Mouse (Mus musculus) kidney, adult 8-10 months (tissue): ENCODE results near the gene Usp22.
A peak's percentile ranks its signal among the peaks of the same experiment; 100 is the strongest.
"Not testable (repeated sequence)": the region's sequence is repeated elsewhere in the genome, so short reads cannot be mapped to it uniquely, and the experiment has no call there.

Source experiments
- DNase-seq, 2 experiments: peaks; one replicate each; pipeline ENCODE4 v3.0.0; 2022

The Usp22 gene

DNA sequence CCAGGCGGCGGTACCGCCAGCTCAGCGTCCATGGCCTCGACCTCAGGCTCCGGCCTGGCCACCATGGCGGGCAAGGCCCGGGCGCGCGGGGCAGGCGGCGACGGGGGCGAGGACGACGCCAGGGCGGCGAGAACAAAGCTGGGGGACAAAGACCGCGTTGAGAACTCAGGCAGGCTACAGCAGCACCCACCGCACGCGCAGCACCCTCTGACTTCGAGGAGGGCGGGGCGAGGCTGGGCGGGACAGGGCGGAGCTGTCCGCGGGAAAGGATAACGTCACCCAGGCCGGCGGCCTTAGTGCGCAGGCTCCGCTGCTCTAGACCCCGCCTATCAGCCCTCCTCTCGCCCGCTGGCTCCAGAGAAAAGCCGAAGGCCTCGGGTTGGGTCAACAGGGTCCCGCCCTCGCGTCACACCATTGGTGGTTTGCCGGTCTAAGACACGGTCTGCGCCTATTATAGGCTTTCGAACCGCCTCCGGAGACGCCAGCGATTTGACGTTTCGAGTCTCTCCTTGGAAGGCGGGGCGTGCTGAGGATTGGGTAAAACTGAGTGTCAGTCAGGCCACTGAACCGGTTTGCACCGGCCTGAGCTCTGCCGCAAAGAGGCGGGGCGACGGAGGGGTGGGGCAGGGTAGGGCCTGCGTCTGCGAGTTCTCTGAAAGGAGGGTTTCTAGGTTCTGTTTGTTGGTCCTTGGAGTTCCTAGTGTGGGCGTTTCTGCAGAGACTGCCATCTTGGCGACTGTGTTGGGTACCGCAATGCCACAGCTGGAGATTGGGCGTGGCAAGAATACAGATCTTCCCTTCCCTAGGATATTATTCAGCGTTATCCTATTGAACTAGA lies at the start of gene Usp22:
Usp22 (minus strand) TSS at position 235 of the 838 bp plus-strand sequence.
- DNase-seq = peak; percentile 100

- no peak for DNase-seq
These were observed 49.4 kb upstream of the Usp22 start for GRCm38 (mm10) chr11:61224234-61224744.

DNA sequence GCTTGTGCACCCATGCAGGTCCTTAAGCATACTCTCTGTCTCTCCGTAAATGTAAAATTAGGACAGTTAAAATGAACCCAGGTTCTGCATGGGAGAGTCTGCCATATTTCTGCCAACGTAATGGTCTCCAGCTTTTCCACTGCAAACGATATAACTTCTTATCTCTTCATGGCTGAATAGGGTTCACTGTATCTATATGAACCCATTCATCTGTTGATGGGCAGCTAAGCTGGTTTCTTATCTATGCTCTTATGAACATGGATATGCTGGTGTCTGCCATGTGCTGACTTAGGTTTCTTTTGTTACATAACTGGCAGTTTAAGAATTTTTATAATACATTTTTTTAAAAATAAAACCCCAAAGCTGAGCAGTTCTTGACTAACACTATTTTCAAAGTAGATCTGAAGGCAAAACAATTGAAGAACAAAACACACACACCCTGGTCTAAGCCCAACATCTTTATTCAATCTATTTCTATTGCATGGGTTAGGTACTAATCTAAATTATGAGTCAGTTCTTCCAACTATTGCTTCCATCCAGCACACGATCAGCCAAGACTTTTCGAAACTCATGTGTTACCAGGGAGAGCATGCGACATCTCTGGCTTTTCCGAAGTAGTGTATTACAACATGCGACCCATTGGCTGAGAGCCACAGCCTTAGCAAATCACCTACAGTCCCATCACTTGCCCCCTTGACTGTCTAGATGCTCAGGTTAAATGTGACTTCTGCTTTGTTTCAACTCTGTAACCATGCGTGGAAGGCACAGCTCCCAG lies 48.3 kb upstream of the Usp22 start:
- DNase-seq = no peak

DNA sequence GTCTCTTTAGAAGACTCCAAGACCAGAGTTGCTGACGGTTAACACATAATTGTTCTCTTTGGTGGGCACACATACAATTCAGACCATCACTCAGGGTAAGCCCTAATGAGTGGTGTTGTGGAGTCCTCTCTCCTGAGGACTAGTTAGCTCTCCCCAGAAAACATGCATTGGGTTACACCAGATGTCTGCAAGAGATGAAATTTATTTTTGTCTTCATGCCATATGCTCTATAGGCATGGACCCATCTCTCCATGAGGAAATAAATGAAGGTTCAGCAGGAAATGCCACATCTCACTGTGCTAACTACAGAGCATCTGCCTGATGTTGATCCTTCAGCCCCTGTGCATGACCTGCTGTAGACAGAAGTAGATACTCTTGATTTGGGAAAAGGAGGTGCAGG lies 47.2 kb upstream of the Usp22 start:
- no peak for DNase-seq

GRCm38 (mm10) chr11:61220156-61220881 lies 45.5 kb upstream of the Usp22 start:
- no peak for DNase-seq

GRCm38 (mm10) chr11:61215936-61216335 lies 41.1 kb upstream of the Usp22 start:
- DNase-seq = no peak

DNA sequence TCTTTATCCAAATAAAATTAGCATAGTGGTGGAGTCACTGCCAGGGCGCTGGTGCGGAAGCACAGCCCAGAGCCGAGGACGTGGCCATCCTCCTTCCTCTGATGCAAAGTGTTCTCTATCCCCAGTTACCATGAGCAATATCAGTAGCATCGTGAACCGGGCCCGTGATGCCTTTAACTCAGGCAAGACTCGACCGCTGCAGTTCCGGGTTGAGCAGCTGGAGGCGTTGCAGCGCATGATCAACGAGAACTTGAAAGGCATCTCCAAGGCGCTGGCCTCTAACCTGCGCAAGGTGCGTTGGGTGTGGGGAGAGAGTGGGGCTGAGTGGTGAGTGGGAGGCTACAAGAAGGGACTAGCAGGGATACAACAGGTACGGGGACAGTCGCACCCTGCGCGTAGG lies 37.2 kb upstream of the Usp22 start:
- DNase-seq = no peak

- DNase-seq = no peak
These were observed 33.5 kb upstream of the Usp22 start for GRCm38 (mm10) chr11:61208316-61208715.

DNA sequence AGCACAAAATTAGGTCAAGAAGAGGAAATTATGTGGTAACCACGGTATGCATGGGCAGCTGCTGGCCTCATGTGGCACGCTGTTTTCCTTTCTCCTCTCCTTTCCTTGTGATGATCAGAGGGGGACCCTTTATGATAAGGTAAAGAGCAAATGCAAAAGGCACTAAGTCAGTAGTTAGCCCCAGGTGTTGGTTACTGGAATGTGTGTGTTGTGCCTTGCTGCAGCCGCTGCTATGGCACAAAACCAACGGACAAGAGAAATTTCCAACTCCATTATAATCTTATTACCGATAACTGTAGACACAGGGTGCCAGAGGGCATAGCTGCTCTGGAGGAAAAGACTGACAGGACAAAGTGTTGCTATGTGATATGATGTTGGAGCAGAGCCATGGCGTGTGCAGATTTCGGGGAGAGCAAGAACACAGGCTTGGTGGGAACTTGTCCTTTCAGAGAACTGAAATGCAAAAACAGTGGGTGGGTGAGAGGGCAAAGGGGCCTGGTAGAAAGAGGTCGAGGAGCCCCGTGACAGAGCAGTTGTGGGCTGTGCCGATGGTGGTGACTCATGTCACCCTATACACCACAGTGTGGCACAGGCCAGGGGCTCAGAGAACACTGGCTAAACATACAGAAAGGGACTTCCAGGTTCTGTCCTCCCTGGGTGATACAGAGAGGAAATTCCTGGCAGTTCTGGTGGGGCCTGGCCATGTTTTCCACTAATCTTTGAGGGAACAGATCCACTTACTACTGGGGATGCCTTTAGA lies 32.8 kb upstream of the Usp22 start, which contains the start of gene Aldh3a1:
Aldh3a1 (plus strand) TSS at position 51 of the 760 bp plus-strand sequence.
- DNase-seq = no peak

GRCm38 (mm10) chr11:61206136-61206535 lies 31.3 kb upstream of the Usp22 start:
- DNase-seq = peak; percentile 18 to 21

DNA sequence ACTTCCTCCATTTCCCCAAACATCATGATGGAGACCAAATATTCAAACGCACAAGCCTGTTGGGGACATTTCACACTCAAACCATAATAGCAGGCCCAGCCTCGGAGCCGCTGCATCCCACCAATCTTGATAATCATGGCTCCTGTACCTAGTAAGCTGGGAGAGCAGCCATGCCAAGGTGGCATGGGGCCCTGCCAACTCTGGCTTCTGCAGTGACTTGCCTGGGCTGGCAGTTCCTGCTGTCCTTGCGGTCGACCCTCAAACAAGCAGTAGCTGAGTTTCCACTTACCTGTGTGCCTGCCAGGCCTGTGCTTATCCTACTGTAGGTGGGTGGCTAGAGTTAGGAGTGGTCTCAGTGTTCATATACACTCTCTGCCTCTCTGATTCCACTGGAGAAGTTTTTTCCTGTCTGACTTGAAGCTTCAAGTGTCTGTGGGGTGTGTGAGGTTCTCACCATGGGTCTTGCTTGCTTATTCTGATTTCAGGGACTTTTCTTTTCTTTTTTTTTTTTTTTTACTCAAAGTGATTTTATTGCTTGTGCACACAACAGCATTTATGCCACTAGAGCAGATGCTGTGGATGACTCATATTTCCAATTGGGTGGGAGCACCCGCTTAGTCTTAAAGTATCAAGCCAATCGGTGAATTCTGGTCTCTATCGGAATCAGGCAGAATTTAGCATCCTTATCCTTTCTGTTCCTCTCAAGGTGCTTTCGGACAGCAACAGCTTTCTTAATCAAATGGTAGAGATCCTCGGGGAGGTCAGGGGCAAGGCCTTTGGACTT lies 30.5 kb upstream of the Usp22 start:
- DNase-seq = no peak

DNA sequence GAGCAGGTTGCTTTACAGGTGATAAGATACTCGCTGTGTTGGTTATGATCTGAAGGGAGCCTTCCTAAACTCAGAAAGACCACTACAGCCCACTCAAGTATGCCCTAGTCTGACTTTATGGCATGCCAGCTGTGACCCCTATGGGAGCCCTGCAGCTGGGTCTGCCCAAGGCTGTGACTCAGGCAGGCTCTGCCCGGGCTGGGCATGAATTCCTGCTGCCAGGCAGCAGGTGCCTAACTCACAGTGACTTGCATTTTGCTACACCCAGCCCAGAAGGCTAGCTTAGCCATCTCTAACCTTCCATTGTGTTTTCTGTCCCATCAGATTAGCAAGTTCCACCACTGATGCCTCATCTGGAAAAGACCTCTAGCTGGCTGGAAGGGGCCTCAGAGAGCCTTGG lies 28.0 kb upstream of the Usp22 start:
- no peak for DNase-seq

GRCm38 (mm10) chr11:61202186-61202585 lies 27.3 kb upstream of the Usp22 start:
- DNase-seq = no peak

DNA sequence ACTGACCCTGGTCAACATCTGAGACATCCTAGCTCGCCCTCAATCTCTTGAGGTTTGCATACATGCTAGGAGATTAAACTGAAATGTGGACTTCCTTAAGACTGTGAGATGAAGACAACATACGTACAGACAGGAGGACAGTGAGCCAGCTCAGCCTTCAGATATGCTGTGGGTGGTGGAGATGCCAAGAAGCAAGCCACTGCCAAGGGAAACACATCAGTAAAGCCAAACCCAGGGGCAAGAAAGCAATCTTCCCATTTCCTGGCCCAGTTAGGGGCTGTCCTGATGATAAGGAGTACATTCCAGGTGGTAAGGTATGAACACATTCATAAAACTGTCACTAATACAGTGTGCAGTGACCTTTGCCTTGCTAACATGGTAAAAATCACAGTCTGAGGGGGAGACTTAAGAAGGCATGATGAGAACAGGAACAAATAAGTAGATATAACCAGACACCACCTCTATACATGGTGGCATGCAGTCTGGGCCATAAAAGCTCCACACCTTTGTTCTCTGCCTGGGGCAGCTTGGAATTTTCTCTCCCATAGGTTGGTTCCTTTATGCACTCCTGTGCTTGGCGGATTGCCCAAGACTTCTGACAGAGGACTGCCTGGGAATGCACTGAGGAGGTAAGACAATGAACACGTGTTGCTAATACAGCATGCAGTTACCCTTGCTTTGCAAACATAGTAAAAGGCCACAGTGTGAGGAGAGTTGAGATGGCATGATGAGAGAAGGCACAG lies 24.9 kb upstream of the Usp22 start:
- no peak for DNase-seq

- no peak for DNase-seq
These were observed 23.1 kb upstream of the Usp22 start for GRCm38 (mm10) chr11:61197935-61198334.

GRCm38 (mm10) chr11:61196616-61197353 lies 21.9 kb upstream of the Usp22 start:
- no peak for DNase-seq

DNA sequence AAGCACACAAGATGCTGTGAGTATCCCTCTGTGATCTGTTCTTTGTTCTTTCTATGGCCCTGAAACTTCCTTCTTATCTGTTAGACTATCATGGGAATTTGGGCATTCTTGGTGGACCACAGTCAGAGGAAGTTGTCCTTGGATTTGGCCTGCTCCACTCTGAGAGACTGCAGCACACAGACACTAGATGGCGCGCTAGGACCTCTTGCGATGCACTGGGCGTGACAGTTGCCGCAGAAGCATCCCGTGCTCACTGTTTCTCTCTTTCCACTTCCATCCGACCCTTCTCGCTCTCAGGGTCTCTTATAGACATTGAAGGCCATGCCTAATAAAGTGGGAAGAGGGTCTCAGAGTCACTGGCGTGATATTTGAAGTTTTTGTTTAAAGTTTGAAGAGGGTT lies 18.5 kb upstream of the Usp22 start:
- peak; percentile 51 to 80 for DNase-seq

GRCm38 (mm10) chr11:61192779-61193178 lies 17.9 kb upstream of the Usp22 start:
- DNase-seq = no peak

GRCm38 (mm10) chr11:61192123-61192522 lies 17.3 kb upstream of the Usp22 start:
- DNase-seq = not testable (repeated sequence)

- DNase-seq = no peak
These were observed 15.9 kb upstream of the Usp22 start for GRCm38 (mm10) chr11:61190776-61191175.
